Mouse (Mus musculus) ovary, postnatal 36 days (tissue): ENCODE data around the gene Lect2.

Source experiments
- DNase-seq: peaks from one replicate; pipeline ENCODE4 v3.0.0; 2022; ENCODE audit warnings: low spot score, mixed read lengths

Gene Lect2

GRCm38 (mm10) chr13:56506871-56507496 is 41.3 kb downstream of the Lect2 start:
- DNase-seq: no peak

- DNase-seq: no peak
Measured at GRCm38 (mm10) chr13:56501866-56502420, 46.4 kb downstream of the Lect2 start.

GRCm38 (mm10) chr13:56500636-56501035 is 47.7 kb downstream of the Lect2 start:
- no peak for DNase-seq

- DNase-seq: no peak
Measured at GRCm38 (mm10) chr13:56500132-56500531, 48.2 kb downstream of the Lect2 start.

- no peak for DNase-seq
Measured at GRCm38 (mm10) chr13:56494440-56494839, 53.9 kb downstream of the Lect2 start.
